Mouse (Mus musculus) midbrain, embryonic 15.5 days (tissue): Measurements from ENCODE around the gene G3bp2. TPM values are rescaled to one million over a fixed set of nuclear protein-coding genes. Genes with fewer than 3 reads are reported as not detected.
A peak's percentile ranks its signal among the peaks of the same experiment; 100 is the strongest.

Experiments
- ATAC-seq: fragments of 200-750 bp; cut with Nextera tagmentation; replicated peaks from 2 replicates; pipeline ENCODE4 v1.8.0; 2017; ENCODE audit warnings: moderate TSS enrichment
- H3K27ac ChIP-seq: fragments of 300-500 bp; sonication (generic); 2 replicates; pipeline ENCODE4 v1.5.1; 2015; ENCODE audit warnings: mild to moderate bottlenecking, inconsistent platforms
- H3K27me3 ChIP-seq: fragments of 300-500 bp; sonication (generic); replicated peaks from 2 replicates; pipeline ENCODE4 v1.6.1; 2015; ENCODE audit warnings: inconsistent platforms
- H3K36me3 ChIP-seq: fragments of 300-500 bp; sonication (generic); replicated peaks from 2 replicates; pipeline ENCODE4 v1.6.1; 2015; ENCODE audit warnings: inconsistent platforms
- H3K4me1 ChIP-seq: fragments of 300-500 bp; sonication (generic); 2 replicates; pipeline ENCODE4 v1.6.1; 2015; ENCODE audit warnings: inconsistent platforms
- H3K4me2 ChIP-seq: fragments of 300-500 bp; sonication (generic); 2 replicates; pipeline ENCODE4 v1.6.1; 2015; ENCODE audit warnings: inconsistent platforms, mild to moderate bottlenecking, moderate library complexity
- H3K4me3 ChIP-seq: fragments of 300-500 bp; sonication (generic); 2 replicates; pipeline ENCODE4 v1.5.1; 2015; ENCODE audit warnings: mild to moderate bottlenecking, inconsistent platforms
- H3K9ac ChIP-seq: fragments of 300-500 bp; sonication (generic); 2 replicates; pipeline ENCODE4 v1.6.1; 2015; ENCODE audit warnings: mild to moderate bottlenecking, inconsistent platforms
- H3K9me3 ChIP-seq: fragments of 300-500 bp; sonication (generic); 2 replicates; pipeline ENCODE4 v1.6.1; 2016; ENCODE audit warnings: inconsistent platforms
- WGBS: fragments of 180-500 bp; shearing (Covaris S2); methylation state at CpG from one replicate; pipeline ENCODE4 v1.1.7; 2015; ENCODE audit warnings: mixed read lengths; 5-methylcytosine and 5-hydroxymethylcytosine counted together
- polyA plus RNA-seq: library from polyadenylated mRNA; unstranded; fragments of >200 nt; fragmentation: Nextera tagmentation; extraction: Ambion mirVana; gene quantifications from 2 replicates; pipeline ENCODE4 v1.2.1, GENCODE M21; 2015

Gene G3bp2
- polyA plus RNA-seq, 1 experiment from 2014 or later = 368 TPM

- WGBS = 91% methylated on average over 14 of the region's 14 CpGs
- H3K9me3 ChIP-seq = no peaks in the 10 kb centered on the region
- H3K27ac ChIP-seq = no peak overlapping the region
- H3K27me3 ChIP-seq = no peaks in the 10 kb centered on the region
- H3K4me1 ChIP-seq = peaks cover 4% of the 10 kb centered on the region
- H3K4me3 ChIP-seq = no peak overlapping the region
- ATAC-seq = no peak
- H3K9ac ChIP-seq = no peak overlapping the region
- peaks cover 5% of the 10 kb centered on the region; the same call in 1 of the 2 replicates for H3K36me3 ChIP-seq
- H3K4me2 ChIP-seq = no peak overlapping the region
These were observed 9.5 kb downstream of the G3bp2 start for GRCm38 (mm10) chr5:92074061-92074460.

GRCm38 (mm10) chr5:92063192-92063591 lies 20.3 kb downstream of the G3bp2 start:
- H3K9me3 ChIP-seq = no peaks in the 10 kb centered on the region
- H3K4me3 ChIP-seq = no peak overlapping the region
- peaks cover 42% of the 10 kb centered on the region for H3K36me3 ChIP-seq
- no peak overlapping the region for H3K27ac ChIP-seq
- 95% methylated on average over 2 of the region's 2 CpGs for WGBS
- no peak overlapping the region for H3K4me2 ChIP-seq
- H3K9ac ChIP-seq = no peak overlapping the region
- no peak for ATAC-seq
- no peaks in the 10 kb centered on the region for H3K27me3 ChIP-seq
- H3K4me1 ChIP-seq = no peaks in the 10 kb centered on the region

- no peaks in the 10 kb centered on the region for H3K27me3 ChIP-seq
- ATAC-seq = no peak
- no peak overlapping the region for H3K4me3 ChIP-seq
- H3K9me3 ChIP-seq = no peaks in the 10 kb centered on the region
- no peak overlapping the region for H3K27ac ChIP-seq
- H3K9ac ChIP-seq = no peak overlapping the region
- peaks cover 53% of the 10 kb centered on the region for H3K36me3 ChIP-seq
- WGBS = 96% methylated on average over 6 of the region's 6 CpGs
- no peak overlapping the region for H3K4me2 ChIP-seq
- no peaks in the 10 kb centered on the region for H3K4me1 ChIP-seq
These were observed 30.7 kb downstream of the G3bp2 start for GRCm38 (mm10) chr5:92052866-92053265.

- H3K4me1 ChIP-seq = no peaks in the 10 kb centered on the region
- H3K4me2 ChIP-seq = no peak overlapping the region
- H3K36me3 ChIP-seq = peaks cover 29% of the 10 kb centered on the region
- no peaks in the 10 kb centered on the region for H3K27me3 ChIP-seq
- H3K9ac ChIP-seq = no peak overlapping the region
- no peaks in the 10 kb centered on the region for H3K9me3 ChIP-seq
- no peak overlapping the region for H3K4me3 ChIP-seq
- ATAC-seq = no peak
- WGBS = 88% methylated on average over 3 of the region's 3 CpGs
- H3K27ac ChIP-seq = no peak overlapping the region
These were observed 33.1 kb downstream of the G3bp2 start for GRCm38 (mm10) chr5:92050419-92050818.

GRCm38 (mm10) chr5:92043783-92044182 lies 39.7 kb downstream of the G3bp2 start, which contains the start of gene Cdkl2:
TSS of gene Cdkl2 (minus strand) at chr5:92043883.
- Histone ChIP-seq H3K4me2 (peak within 1 kb of the TSS; percentile 91), H3K27ac (peak within 1 kb of the TSS; percentile 72), H3K4me3 (peak within 1 kb of the TSS; percentile 80), H3K36me3 (no peaks in the 10 kb centered on the region), H3K9ac (peak within 1 kb of the TSS; percentile 43), H3K27me3 (peaks cover 4% of the 10 kb centered on the region; the same call in 1 of the 2 replicates), H3K4me1 (no peaks in the 10 kb centered on the region; the same call in 1 of the 2 replicates), H3K9me3 (no peaks in the 10 kb centered on the region)
- no peak for ATAC-seq
- 75% methylated on average over 4 of the region's 4 CpGs for WGBS

- ATAC-seq = peak; percentile 99
- WGBS = under 1% methylated on average over 68 of the region's 68 CpGs
- H3K4me2 ChIP-seq = peak overlapping the region; percentile 91
These were observed 40.9 kb downstream of the G3bp2 start for GRCm38 (mm10) chr5:92042377-92043348.

GRCm38 (mm10) chr5:92019960-92020359 lies 63.6 kb downstream of the G3bp2 start:
- no peak for ATAC-seq
- no peaks in the 10 kb centered on the region for H3K9me3 ChIP-seq
- 73% methylated on average over 2 of the region's 2 CpGs for WGBS
- no peak overlapping the region for H3K4me3 ChIP-seq
- no peaks in the 10 kb centered on the region for H3K4me1 ChIP-seq
- H3K4me2 ChIP-seq = no peak overlapping the region
- H3K36me3 ChIP-seq = no peaks in the 10 kb centered on the region
- no peaks in the 10 kb centered on the region for H3K27me3 ChIP-seq
- H3K9ac ChIP-seq = no peak overlapping the region
- H3K27ac ChIP-seq = no peak overlapping the region

More at GRCm38 (mm10) chr5:92042377-92043348, 40.9 kb downstream of the G3bp2 start:
- H3K9ac ChIP-seq = peak overlapping the region; percentile 43
- H3K9me3 ChIP-seq = no peaks in the 10 kb centered on the region
- H3K27ac ChIP-seq = peak overlapping the region; percentile 72
- no peaks in the 10 kb centered on the region for H3K36me3 ChIP-seq
- H3K4me1 ChIP-seq = no peaks in the 10 kb centered on the region; the same call in 1 of the 2 replicates
- peak overlapping the region; percentile 80 for H3K4me3 ChIP-seq
- peaks cover 4% of the 10 kb centered on the region; the same call in 1 of the 2 replicates for H3K27me3 ChIP-seq

GRCm38 (mm10) chr5:92011756-92012155 lies 71.8 kb downstream of the G3bp2 start:
- Histone ChIP-seq H3K4me3 (no peak overlapping the region), H3K4me2 (no peak overlapping the region), H3K4me1 (no peaks in the 10 kb centered on the region), H3K9ac (no peak overlapping the region), H3K27me3 (no peaks in the 10 kb centered on the region), H3K9me3 (no peaks in the 10 kb centered on the region), H3K27ac (no peak overlapping the region), H3K36me3 (no peaks in the 10 kb centered on the region)
- 66% methylated on average over 7 of the region's 7 CpGs for WGBS
- no peak for ATAC-seq

GRCm38 (mm10) chr5:92009827-92010226 lies 73.7 kb downstream of the G3bp2 start:
- H3K9me3 ChIP-seq = no peaks in the 10 kb centered on the region
- H3K27ac ChIP-seq = no peak overlapping the region
- whole genome bisulfite sequencing = 49% methylated on average over 2 of the region's 2 CpGs
- H3K4me3 ChIP-seq = no peak overlapping the region
- H3K9ac ChIP-seq = no peak overlapping the region
- no peak for ATAC-seq
- H3K4me1 ChIP-seq = no peaks in the 10 kb centered on the region
- no peaks in the 10 kb centered on the region for H3K36me3 ChIP-seq
- no peaks in the 10 kb centered on the region for H3K27me3 ChIP-seq
- H3K4me2 ChIP-seq = no peak overlapping the region

GRCm38 (mm10) chr5:92003011-92003410 lies 80.5 kb downstream of the G3bp2 start:
- Histone ChIP-seq H3K36me3 (no peaks in the 10 kb centered on the region), H3K27ac (no peak overlapping the region), H3K27me3 (no peaks in the 10 kb centered on the region), H3K4me1 (no peaks in the 10 kb centered on the region), H3K4me2 (no peak overlapping the region), H3K4me3 (no peak overlapping the region), H3K9ac (no peak overlapping the region), H3K9me3 (no peaks in the 10 kb centered on the region)
- peak; percentile 70 for ATAC-seq
- 75% methylated on average over 2 of the region's 2 CpGs for WGBS
